Mouse (Mus musculus) hindbrain, embryonic 16.5 days (tissue): ENCODE results near the gene Znrf3. TPM values are rescaled to one million over a fixed set of nuclear protein-coding genes. Genes with fewer than 3 reads are reported as not detected.

Experiments used
- ATAC-seq: fragments of 200-750 bp; cut with Nextera tagmentation; 2 replicates; pipeline ENCODE4 v1.8.0; 2017; ENCODE audit warnings: moderate TSS enrichment, moderate library complexity
- H3K27ac ChIP-seq: fragments of 300-500 bp; sonication (generic); 2 replicates; pipeline ENCODE4 v1.5.1; 2014; ENCODE audit warnings: low read depth, mild to moderate bottlenecking, control low read depth, low read length, moderate library complexity
- H3K27me3 ChIP-seq: fragments of 300-500 bp; sonication (generic); replicated peaks from 2 replicates; pipeline ENCODE4 v1.6.1; 2014; ENCODE audit warnings: low read length; ENCODE audit not compliant: control insufficient read depth, insufficient read depth
- H3K36me3 ChIP-seq: fragments of 300-500 bp; sonication (generic); 2 replicates; pipeline ENCODE4 v1.6.1; 2014; ENCODE audit warnings: mild to moderate bottlenecking, low read length, moderate library complexity, mixed read lengths; ENCODE audit not compliant: control insufficient read depth, insufficient read depth
- H3K4me1 ChIP-seq: fragments of 300-500 bp; sonication (generic); 2 replicates; pipeline ENCODE4 v1.6.1; 2014; ENCODE audit warnings: low read depth, low read length; ENCODE audit not compliant: control insufficient read depth, insufficient read depth
- H3K4me2 ChIP-seq: fragments of 300-500 bp; sonication (generic); 2 replicates; pipeline ENCODE4 v1.6.1; 2014; ENCODE audit warnings: mild to moderate bottlenecking, low read length, control low read depth, moderate library complexity
- H3K4me3 ChIP-seq: fragments of 300-500 bp; sonication (generic); 2 replicates; pipeline ENCODE4 v1.5.1; 2014; ENCODE audit warnings: mild to moderate bottlenecking, low read length, control low read depth, moderate library complexity
- H3K9ac ChIP-seq: fragments of 300-500 bp; sonication (generic); 2 replicates; pipeline ENCODE4 v1.6.1; 2014; ENCODE audit warnings: low read depth, mild to moderate bottlenecking, control low read depth, low read length, moderate library complexity
- H3K9me3 ChIP-seq: fragments of 300-500 bp; sonication (generic); 2 replicates; pipeline ENCODE4 v1.6.1; 2014; ENCODE audit warnings: mild to moderate bottlenecking, low read length, moderate library complexity; ENCODE audit not compliant: control insufficient read depth
- WGBS: fragments of 180-500 bp; shearing (Covaris S2); extraction: QIAGEN DNeasy Blood & Tissue Kit; methylation state at CpG from one replicate; pipeline ENCODE4 v1.1.7; 2014; 5-methylcytosine and 5-hydroxymethylcytosine counted together
- polyA plus RNA-seq: library from polyadenylated mRNA; unstranded; fragments of >200 nt; fragmentation: Nextera tagmentation; extraction: Ambion mirVana; gene quantifications from 2 replicates; pipeline ENCODE4 v1.2.1, GENCODE M21; 2015

Znrf3 gene
- polyA plus RNA-seq, 1 experiment from 2014 or later = 8.1 TPM

DNA sequence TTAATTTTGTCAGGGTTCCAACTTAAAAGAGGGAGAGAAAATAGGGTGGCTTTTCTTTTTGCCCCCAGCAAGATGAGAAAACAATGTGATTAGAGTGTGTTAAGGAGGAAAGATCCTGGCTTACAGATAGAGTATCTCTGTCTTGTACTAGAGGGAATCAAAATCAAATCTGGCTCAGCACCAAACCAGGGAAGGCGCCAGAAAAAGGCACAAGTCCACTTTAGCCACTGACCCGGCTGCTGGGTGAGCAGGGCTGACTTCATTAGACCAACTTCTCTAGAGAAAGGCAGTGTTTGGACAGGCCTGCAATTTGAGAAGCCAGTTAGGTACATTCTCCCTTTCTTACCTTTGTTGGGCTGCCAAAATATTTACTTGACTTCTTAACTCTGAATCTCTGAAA is 125.7 kb downstream of the Znrf3 start:
- WGBS = 33% methylated on average over 2 of the region's 2 CpGs
- Histone ChIP-seq H3K4me2 (no peak overlapping the region), H3K4me1 (peaks cover 25% of the 10 kb centered on the region), H3K9me3 (no peaks in the 10 kb centered on the region), H3K27me3 (no peaks in the 10 kb centered on the region), H3K36me3 (no peaks in the 10 kb centered on the region), H3K4me3 (no peak overlapping the region), H3K27ac (peak overlapping the region; percentile 45; the same call in 1 of the 2 replicates), H3K9ac (no peak overlapping the region)
- ATAC-seq = no peak

DNA sequence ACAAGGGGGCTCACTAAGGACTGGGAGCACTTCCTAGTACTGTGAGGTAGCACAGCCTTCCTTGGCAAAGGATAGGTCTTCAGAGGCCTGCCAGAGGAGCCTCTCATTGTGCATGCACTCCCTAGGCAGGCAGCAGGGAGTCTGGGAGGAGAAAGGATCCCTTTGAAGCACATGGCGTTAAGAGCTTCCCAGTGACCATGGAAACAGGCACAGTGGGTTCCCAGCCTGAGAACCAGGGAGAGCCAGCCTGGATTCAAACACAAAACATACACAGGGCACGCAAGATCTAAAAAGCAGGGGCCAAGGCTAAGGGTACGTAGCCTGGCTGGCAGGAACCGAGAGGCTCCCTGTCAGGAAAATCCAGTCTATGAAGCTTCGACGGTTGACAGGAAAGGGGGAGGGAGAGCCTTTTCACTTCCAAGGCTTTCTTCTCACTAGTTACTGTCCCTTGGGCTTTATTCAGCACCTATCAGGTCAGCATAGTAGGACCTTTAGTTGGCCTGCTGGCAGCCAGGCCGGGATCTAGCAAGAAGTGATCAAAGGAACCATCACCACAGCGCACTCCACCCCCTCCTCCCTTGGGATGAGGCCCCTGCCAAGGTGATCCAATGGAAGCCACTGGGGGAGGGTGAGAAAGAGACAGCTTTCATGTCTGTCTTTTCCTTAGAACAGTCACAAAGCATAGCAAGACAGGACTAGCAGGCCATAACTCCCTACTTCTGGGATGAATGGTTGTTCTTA is 126.4 kb downstream of the Znrf3 start:
- H3K4me3 ChIP-seq = no peak overlapping the region
- no peak overlapping the region for H3K4me2 ChIP-seq
- 4% methylated on average over 8 of the region's 8 CpGs for WGBS
- H3K9me3 ChIP-seq = no peaks in the 10 kb centered on the region
- ATAC-seq = peak; percentile 93
- no peak overlapping the region for H3K9ac ChIP-seq
- H3K4me1 ChIP-seq = peaks cover 30% of the 10 kb centered on the region
- H3K36me3 ChIP-seq = no peaks in the 10 kb centered on the region
- H3K27ac ChIP-seq = peak overlapping the region; percentile 60
- H3K27me3 ChIP-seq = no peaks in the 10 kb centered on the region

DNA sequence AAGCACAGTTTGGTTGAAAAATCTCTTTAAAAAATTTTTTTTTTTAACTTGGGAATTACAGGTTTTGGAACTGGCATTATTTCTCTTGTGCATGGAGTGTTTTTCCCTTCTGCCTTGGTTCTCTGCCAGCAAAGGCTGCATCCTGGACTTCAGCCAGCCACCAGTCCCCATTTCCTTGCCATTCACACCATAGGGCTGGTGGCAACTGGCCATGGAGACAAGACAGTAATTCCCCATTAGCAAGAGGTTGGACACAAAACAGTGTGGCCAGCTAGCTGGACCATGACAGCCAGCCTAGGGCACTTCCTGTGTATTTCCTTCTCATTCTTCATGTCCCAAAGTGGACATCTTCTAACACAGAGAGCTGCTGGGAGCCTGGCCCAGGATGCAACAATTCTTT is 129.9 kb downstream of the Znrf3 start:
- H3K4me3 ChIP-seq = no peak overlapping the region
- H3K4me2 ChIP-seq = no peak overlapping the region
- peak overlapping the region; percentile 63 for H3K27ac ChIP-seq
- H3K9ac ChIP-seq = no peak overlapping the region
- H3K9me3 ChIP-seq = no peaks in the 10 kb centered on the region
- peaks cover 31% of the 10 kb centered on the region for H3K4me1 ChIP-seq
- H3K36me3 ChIP-seq = no peaks in the 10 kb centered on the region
- no peaks in the 10 kb centered on the region for H3K27me3 ChIP-seq
- ATAC-seq = peak; percentile 75; the same call in 1 of the 2 replicates

- ATAC-seq = 0 out of 2 replicates have a peak, but pooled peaks have one; percentile 21
- Histone ChIP-seq H3K9ac (no peak overlapping the region), H3K4me2 (no peak overlapping the region), H3K36me3 (no peaks in the 10 kb centered on the region), H3K9me3 (no peaks in the 10 kb centered on the region), H3K27ac (peak overlapping the region; percentile 63), H3K4me1 (peaks cover 31% of the 10 kb centered on the region), H3K27me3 (no peaks in the 10 kb centered on the region), H3K4me3 (no peak overlapping the region)
- 25% methylated on average over 3 of the region's 3 CpGs for WGBS
Observed at GRCm38 (mm10) chr11:5314330-5314741, 130.3 kb downstream of the Znrf3 start.

- H3K4me2 ChIP-seq = no peak overlapping the region
- no peak for ATAC-seq
- H3K36me3 ChIP-seq = no peaks in the 10 kb centered on the region
- H3K9ac ChIP-seq = no peak overlapping the region
- H3K27ac ChIP-seq = no peak overlapping the region
- no peaks in the 10 kb centered on the region for H3K27me3 ChIP-seq
- no peaks in the 10 kb centered on the region for H3K4me1 ChIP-seq
- no peak overlapping the region for H3K4me3 ChIP-seq
- 85% methylated on average over 13 of the region's 13 CpGs for WGBS
- no peaks in the 10 kb centered on the region for H3K9me3 ChIP-seq
Observed at GRCm38 (mm10) chr11:5307024-5307905, 137.4 kb downstream of the Znrf3 start.

- no peaks in the 10 kb centered on the region for H3K4me1 ChIP-seq
Observed at GRCm38 (mm10) chr11:5306017-5306416, 138.6 kb downstream of the Znrf3 start.

DNA sequence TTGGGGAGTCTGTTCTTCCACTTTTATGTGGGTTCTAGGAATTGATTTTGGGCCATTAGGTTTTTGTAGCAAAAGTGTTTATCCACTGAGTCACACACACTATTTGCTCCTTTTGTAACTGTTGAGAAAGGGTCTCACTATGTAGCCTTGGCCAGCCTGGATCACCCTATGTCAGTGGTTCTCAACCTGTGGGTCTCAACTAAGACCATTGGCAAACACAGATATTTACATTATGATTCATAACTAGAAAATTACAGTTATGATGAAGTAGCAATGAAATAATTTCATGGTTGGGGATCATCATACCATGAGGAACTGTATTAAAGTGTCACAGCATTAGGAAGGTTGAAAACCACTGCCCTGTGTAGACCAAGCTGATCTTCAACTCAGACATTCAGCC is 140.1 kb downstream of the Znrf3 start:
- H3K9ac ChIP-seq = no peak overlapping the region
- no peaks in the 10 kb centered on the region for H3K9me3 ChIP-seq
- no peak for ATAC-seq
- H3K4me3 ChIP-seq = no peak overlapping the region
- H3K27me3 ChIP-seq = no peaks in the 10 kb centered on the region
- no peak overlapping the region for H3K4me2 ChIP-seq
- H3K4me1 ChIP-seq = no peaks in the 10 kb centered on the region
- no peaks in the 10 kb centered on the region for H3K36me3 ChIP-seq
- no peak overlapping the region for H3K27ac ChIP-seq

More at GRCm38 (mm10) chr11:5306017-5306416, 138.6 kb downstream of the Znrf3 start:
- Histone ChIP-seq H3K27me3 (no peaks in the 10 kb centered on the region), H3K4me2 (no peak overlapping the region), H3K36me3 (no peaks in the 10 kb centered on the region), H3K9ac (no peak overlapping the region), H3K9me3 (no peaks in the 10 kb centered on the region), H3K27ac (no peak overlapping the region), H3K4me3 (no peak overlapping the region)
- ATAC-seq = no peak

DNA sequence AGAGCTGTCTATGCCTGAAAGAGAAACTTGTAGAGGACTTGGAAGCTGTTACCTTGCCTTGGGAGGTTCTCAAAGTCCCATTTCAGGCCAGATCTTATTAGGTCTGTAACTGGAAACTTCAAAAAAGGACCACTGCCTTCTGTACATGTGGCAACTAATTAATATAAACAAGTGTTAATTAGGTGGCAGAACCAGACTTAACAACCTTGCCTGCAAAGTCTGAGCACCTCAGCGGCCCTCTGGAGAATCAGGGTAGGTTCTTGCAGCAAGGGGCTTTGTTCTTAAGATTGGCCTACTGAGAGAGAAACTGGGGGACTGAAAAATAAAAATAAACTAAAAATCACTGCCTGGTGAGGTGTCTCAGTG is 146.7 kb downstream of the Znrf3 start:
- H3K27me3 ChIP-seq = no peaks in the 10 kb centered on the region
- no peak for ATAC-seq
- H3K4me1 ChIP-seq = peaks cover 9% of the 10 kb centered on the region
- no peaks in the 10 kb centered on the region for H3K9me3 ChIP-seq
- WGBS = 38% methylated on average over 1 of the region's 1 CpGs
- no peaks in the 10 kb centered on the region for H3K36me3 ChIP-seq
- no peak overlapping the region for H3K27ac ChIP-seq
- no peak overlapping the region for H3K9ac ChIP-seq
- H3K4me3 ChIP-seq = no peak overlapping the region
- peak overlapping the region; percentile 1; the same call in 1 of the 2 replicates for H3K4me2 ChIP-seq
